Mouse (Mus musculus) adrenal gland, adult 8-10 months (tissue): Measurements from ENCODE around the gene Vsnl1. TPM values are rescaled to one million over a fixed set of nuclear protein-coding genes. Genes with fewer than 3 reads are reported as not detected.

Experiments
- DNase-seq: peaks from one replicate; pipeline ENCODE4 v3.0.0; 2022
- total RNA-seq, 4 experiments: library from RNA; stranded (reverse); gene quantifications; 2 replicates each; pipeline ENCODE4 v1.2.4; 2022

Vsnl1 gene
- 10 to 100 TPM; 52.9 to 74.7 (median 58.7) TPM for total RNA-seq

DNA sequence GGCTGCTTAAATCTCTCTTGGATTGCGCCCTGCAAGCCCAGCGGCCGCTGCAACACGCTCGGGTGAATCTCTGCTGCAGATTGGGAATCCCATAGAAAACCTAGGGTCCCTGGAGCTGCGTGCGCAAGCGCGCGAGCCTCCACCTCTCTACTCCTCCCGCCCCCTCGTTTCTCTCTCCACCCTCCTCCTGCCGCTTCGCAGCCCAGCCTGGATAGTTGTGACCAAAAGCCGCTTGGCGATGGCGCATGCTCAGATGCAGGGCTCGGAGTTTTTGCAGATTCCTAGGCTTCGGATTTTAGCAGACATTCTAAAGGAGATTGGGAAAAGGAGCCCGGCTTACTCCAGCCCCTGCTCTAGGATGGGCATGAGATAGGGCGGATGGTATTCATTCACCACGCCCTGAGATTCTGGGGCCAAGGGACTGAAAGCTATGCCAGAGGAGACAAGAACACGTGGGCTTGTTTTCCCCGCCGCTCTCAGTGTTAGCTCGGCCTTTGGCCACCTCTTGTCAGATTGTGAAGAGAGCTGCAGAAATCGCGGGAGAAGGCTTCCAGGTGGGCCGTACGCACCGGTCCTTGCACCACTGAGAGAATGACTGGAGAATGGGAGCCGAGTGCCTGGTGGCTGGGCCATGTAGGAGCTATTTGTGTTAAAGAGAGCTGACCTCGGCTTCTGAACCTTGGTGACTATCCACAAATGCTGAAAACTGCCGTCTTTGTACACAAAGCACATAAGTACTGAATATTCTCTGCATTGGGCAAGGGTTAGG, at the start of gene Vsnl1:
Gene Vsnl1, minus strand, starts transcription at position 117 of the 769 bp plus-strand sequence.
- peak; percentile 77 for DNase-seq

DNA sequence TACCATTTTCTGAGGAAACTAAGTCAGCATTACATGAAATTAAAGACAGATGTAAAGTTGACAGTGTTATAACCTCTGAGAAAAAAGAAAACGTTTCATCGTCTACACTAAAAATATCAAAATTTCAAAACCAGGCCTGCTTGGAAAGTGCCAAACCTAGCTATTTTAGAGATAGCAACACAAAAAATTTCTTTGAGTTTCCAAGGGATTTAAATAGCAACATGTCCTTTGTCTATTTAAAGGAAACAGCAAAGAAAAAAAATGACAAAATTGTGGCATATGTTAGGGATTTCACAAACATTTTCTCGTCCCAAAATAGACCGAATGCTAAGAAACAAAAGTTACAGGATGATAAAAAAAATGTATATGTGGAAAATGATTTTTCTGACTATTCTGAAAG, 20.2 kb upstream of the Vsnl1 start:
- no peak for DNase-seq

DNA sequence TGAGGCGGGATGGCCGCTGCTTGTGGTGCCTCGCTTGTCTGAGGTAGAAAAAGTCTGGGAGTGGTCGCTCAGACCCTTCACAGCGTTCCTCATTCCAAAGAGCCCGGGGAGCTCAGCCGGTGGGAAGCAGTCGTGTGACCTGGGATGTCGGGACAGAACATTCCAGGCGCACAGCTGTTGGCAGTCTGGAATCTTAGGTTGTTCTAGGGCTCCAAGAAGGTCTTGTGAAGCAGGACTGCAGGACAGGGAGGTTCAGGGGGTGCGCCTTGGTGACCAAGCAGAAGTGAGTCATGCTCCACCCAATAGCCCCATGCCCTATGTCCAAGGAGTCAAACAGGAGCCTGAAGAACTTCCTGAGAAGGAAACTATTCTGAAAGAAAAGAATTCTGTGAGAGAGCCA, 19.8 kb upstream of the Vsnl1 start:
- DNase-seq = no peak

DNA sequence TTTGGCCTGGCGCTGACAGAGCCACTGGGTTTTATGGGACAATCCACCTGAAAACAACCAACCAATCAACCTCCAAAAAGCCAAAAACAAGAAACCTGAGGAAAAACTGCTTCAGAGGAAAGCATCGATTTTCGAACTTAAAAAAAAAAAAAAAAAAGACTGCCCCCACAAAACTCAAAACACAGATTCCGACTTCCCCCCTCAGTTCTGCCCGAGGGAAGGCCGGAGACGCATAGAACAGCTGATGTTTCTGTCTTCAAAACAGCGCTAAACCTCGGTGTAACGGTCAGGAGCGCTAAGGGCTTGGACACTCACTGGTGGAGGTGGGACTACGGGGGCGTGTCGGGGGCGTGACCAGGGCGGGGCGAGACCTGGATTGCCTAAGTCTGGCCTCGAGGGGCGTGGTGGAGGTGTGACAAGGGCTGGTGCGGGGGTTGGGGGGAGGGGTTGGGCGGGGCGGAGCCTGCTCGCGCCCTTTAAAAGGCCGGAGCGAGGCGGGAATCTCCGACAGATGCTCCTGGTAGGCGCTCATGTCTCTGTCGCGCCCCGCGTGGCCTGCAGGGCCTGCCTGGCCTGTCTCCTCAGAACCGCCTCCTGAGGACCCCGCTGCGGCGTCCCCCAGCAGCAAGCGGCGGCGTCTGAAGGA, 19.3 kb upstream of the Vsnl1 start, which contains the start of gene Rad51ap2:
Gene Rad51ap2, plus strand, starts transcription at position 531 of the 646 bp plus-strand sequence.
- peak; percentile 91 for DNase-seq

DNA sequence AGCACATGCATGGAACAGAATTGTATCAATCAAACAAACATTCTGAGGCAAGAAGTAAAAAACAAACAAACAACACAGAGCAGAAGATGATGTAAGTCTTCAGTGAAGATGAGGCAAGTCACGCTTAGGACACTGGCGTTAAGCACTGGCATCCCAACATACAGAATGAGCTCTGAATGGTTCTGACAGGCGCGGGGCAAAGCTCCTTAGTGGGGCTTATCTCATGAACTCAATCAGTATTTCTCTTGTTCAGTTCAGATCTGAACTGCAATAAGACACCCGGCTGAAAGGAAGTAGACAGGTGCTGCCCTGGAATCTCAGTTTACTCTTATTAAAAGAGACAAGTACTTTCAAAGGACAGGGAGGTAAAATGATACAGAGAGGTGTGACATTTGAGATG, 17.7 kb upstream of the Vsnl1 start:
- no peak for DNase-seq

DNA sequence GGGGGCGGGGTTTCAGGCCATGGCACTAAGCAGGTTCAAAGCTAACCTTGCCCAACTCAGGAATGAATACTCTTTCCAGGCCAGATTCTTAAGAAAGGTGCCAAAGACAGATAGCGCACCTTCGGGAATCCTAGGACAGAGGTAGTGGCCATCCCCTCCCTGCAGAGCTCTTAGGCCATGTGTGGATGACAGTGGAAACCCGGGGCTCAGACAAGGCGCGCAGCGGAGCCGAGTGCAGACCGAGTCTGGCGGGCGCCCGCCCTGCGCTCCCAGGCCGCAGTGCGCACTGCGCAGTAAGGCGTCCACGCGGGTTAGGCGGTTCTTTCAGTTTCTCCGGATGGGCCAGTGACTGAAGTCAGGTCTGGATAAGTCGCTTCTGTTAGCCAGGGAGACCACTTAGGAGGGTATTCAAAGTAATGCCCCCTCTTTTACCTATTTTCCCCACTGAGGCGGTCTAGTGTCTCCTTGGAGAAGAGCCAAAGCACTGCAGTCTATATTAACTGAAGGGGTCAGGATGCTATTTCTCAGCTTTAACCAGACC, 1.6 kb upstream of the Vsnl1 start:
- no peak for DNase-seq

DNA sequence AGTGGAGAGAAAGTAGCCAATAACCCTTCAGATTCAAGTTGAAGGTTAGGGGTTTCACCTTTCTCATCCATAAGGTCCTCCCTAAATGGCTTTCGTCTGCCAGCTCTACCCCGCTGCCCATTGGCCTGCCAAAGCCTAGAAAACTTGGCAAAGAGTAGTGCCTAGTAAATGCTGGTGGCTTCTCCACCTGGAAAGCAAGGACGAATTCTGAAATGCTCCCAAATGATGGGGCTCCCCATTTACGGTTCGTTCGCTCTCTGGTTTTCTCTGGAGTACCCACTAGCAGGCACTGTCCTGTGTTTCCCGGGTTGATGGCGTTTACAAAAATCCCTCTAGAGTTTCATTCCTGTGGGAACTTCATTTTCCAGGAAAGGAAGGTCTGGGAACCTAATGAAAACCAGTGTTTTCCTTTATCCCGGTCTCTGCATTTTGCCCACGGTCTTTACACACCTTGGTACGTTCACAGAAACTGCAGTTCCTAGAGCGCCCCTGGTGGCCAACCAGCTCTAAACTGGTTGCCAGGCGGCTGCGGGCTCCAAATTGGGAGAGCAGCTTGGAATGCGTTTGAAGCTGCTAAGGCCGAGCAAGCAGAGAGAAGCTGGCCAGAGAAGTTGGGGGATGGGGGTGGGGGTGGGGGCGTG, 973 bp upstream of the Vsnl1 start:
- peak; percentile 69 for DNase-seq

- no peak for DNase-seq
These were observed 426 bp downstream of the Vsnl1 start for GRCm38 (mm10) chr12:11436023-11436350.

DNA sequence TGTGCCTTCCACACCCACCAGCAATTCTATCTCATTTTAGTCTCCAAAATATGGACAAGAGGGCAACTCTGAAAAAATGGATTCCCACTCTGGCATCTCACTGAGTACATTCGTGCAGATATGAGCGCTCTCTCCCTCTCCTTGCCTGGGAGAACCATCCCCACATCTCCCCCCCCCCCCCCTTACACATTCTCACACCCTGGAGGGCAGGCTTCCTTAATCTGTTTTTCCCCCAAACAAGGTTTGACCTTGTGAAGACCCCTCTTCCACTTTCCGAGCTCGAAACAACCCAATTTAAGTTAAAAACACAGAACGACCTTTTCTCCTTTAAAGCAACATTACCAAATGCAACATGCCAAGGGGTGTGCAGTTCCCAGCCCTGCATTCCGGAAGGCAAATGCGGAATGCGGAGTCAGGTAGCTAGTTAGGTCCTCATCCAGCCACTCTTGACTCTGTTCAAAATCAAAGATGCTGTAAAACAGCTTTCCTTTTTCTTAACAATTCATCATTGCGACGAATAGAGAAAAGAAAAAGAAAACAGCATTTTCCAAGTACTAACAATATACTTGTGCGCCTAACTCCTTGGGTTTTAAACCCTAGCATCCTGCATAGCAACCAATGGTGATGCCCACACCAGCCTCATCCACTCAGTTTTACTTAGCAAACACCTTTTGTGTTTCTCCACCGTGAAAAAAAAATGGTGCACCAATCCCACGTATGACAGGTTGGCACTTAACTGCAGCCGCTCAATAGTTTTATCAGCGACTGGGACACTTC, 979 bp downstream of the Vsnl1 start:
- no peak for DNase-seq

- no peak for DNase-seq
These were observed 2.0 kb downstream of the Vsnl1 start for GRCm38 (mm10) chr12:11434446-11434845.

DNA sequence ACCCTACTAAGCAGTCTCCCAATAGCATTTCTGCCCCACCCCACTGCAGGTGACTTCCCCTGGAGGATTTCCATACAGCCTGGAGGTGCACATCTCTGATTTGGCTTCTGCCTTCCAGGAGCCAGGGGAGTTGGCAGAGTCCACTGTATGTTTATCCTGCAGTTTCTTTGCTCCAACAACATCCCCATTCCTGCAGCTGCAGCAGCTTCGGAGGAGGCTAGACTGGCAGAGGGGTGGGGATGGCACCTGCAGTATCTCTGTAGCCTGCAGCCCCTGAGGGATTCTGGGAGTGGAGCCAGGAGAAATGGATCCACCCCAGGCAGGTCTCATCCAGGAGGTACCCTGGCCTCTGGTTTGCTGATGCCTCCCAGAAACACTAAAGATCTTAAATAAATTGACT, 2.7 kb downstream of the Vsnl1 start:
- DNase-seq = no peak

- no peak for DNase-seq
These were observed 3.3 kb downstream of the Vsnl1 start for GRCm38 (mm10) chr12:11433126-11433525.

- no peak for DNase-seq
These were observed 9.0 kb downstream of the Vsnl1 start for GRCm38 (mm10) chr12:11427396-11427795.

DNA sequence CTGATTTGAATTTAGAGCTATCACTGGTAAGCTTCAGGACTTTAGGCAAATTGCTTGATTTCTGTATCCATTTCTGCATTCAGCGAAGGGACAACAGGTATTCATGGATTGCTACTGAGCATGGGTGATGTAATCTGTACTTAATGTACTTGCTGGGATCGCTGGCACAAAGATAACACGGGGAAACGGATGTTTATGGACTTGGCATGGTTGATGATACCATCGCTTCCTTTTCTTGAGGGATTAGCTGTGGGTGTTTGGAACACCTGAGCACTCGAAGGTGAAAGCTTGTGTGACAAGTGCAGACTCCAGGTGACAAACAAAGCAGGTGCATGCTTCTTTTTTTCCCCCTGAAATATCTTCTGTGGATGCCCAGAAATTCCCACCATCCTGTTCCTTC, 18.3 kb downstream of the Vsnl1 start:
- no peak for DNase-seq

GRCm38 (mm10) chr12:11407679-11408078, 28.7 kb downstream of the Vsnl1 start:
- DNase-seq = no peak

DNA sequence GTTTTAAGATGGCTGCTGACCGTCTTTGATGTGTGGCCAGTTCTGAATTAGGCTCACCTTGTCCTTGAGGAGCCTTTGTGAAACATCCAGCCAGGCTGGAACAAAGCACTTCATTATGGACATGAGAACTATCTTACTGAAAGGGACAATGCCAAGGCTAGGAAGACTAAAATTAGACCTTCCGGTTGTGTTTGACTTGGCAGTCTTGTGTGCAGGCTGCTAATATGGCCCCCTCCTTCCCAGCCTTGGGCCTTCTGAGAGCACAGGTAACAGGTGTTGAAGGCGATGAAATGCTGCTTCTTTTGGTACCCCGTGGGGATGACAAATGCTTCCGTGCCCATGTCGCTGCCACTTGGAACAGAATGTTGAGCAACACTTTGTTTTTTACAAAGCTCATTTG, 37.6 kb downstream of the Vsnl1 start:
- peak; percentile 37 for DNase-seq

DNA sequence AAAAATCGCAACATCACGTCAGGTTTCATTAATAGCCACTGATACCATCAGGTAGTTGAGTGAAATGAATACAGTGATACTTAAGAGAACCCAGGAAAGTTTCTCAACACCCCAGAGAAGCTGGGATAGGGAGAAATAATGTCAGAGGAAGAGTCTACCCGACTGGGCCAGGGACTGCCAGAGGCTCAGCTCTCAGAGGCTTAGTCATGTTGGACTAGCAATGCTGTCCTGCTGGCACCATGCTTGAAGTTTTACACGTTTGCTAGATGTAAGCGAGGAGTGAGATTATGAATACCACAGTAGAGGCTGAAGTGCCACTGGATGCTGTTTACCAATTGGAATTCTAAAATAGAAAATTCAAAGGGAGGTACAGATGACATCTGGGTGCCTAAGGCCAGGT, 39.4 kb downstream of the Vsnl1 start:
- DNase-seq = no peak

DNA sequence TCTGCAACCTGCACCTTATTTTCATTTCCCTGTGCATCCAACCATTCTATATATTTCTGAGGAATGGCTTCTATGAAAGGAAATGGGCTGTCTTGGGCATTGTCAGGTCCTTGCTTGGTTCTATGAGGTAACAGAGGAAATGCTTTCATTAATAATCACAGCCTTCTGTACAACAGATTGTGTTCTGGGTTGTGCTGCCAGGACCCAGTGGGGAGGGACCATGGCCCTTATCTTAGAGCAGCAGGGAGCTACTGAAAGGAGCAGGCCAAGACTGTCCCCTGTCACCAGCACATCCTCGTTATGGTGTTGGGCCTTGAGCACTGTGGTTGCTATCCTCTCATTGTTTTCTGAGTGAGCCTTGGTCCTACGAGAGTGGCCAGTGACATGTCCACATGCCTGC, 40.9 kb downstream of the Vsnl1 start:
- no peak for DNase-seq

DNA sequence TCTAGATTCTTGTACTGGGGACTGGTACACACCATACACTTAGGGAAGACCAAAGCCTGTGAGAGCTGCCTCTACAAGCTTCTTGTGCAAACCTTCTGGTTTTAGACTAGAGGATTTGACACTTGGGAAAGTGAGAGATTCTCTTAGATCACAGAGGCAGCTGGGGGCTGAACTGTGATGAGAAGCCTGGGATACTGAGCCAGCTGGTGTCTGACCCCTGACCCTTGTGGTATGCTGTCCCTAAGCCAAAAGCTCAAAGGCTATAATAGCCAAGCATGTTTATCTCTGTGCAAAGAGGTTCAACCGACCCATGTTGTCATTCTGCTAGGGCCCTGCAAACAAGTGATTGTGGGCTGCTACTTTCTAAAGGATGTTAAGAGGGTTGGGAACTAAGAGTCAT, 43.9 kb downstream of the Vsnl1 start:
- DNase-seq = no peak

DNA sequence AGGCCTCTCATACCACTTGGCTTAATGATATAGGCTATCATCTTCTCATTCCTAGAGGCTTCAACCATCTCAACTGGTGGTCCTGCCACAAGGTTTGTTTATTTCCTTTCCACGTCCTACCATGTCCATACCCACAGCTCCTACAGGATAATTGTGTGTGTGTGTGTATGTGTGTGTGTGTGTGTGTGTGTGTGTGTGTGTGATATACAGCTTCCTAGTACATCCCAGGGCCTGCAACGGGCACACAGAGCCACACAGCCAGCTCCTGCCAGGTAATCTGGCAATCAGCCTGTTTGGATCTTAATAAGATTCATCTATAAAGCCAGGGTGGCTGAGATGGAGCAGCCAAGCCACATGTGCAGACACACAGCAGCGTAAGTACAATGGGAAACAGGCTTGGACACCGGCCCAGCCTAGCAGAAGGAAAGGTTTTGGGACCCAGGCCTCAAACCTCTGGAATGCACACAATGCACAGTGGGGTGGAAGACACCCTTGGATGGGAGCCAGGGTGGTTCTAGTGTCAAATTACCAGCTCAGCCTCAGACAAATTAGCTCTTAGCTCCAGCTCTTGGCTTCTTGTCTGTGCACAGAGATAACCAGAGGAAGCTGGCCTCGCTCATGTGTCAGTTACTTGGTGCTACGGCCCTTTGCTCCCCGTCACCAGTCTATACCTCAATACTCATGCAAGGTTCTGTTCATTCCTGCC, 45.0 kb downstream of the Vsnl1 start:
- no peak for DNase-seq

- DNase-seq = no peak
These were observed 47.3 kb downstream of the Vsnl1 start for GRCm38 (mm10) chr12:11389141-11389540.

DNA sequence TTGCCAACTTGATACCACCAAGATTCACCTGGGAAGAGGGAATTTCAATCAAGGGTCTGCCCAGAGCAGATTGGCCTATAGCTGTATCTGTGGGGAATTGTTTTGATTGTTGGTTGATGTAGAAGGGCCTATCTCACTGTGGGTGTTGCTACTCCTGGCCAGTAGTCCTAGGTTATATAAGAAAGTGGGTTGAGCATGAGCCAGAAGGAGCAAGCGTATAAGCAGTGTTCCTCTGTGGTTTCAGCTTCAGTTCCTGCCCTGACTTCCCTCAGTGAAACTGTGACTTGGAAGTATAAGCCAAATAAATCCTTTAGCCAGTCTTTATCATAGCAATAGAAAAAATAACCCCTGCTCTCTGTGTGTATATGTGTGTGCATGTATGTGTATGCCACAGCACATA, 51.7 kb downstream of the Vsnl1 start:
- DNase-seq = no peak
